Mouse (Mus musculus) embryonic fibroblast, embryonic 13.5 days (primary cell): ENCODE results near the gene Emilin3. TPM values are rescaled to one million over a fixed set of nuclear protein-coding genes. Genes with fewer than 3 reads are reported as not detected.

ENCODE experiments used
- H3K27ac ChIP-seq: 2 replicates; pipeline ENCODE4 v1.5.1; 2012; ENCODE audit warnings: low read length, control low read depth, inconsistent platforms; ENCODE audit not compliant: insufficient read depth
- H3K4me1 ChIP-seq: 2 replicates; pipeline ENCODE4 v1.6.1; 2011; ENCODE audit warnings: low read length; ENCODE audit not compliant: control insufficient read depth, insufficient read depth
- H3K4me3 ChIP-seq: 2 replicates; pipeline ENCODE4 v1.5.1; 2011; ENCODE audit warnings: mild to moderate bottlenecking, control low read depth, low read length; ENCODE audit not compliant: insufficient read depth
- CTCF ChIP-seq: IDR thresholded peaks from 2 replicates; pipeline ENCODE4 v1.5.1; 2011; ENCODE audit warnings: mild to moderate bottlenecking, control low read depth, low read length, moderate library complexity, borderline replicate concordance; ENCODE audit not compliant: insufficient read depth
- POLR2A ChIP-seq: IDR thresholded peaks from 2 replicates; pipeline ENCODE4 v1.6.1; 2011; ENCODE audit warnings: low read depth, mild to moderate bottlenecking, control low read depth, low read length, moderate library complexity
- polyA plus RNA-seq: library from polyadenylated mRNA; stranded (reverse); fragments of >200 nt; gene quantifications from 2 replicates; pipeline ENCODE4 v1.2.4, GENCODE M21; 2011; ENCODE audit warnings: low read depth; ENCODE audit not compliant: missing spikeins, insufficient read length

Emilin3 gene
- polyA plus RNA-seq, 1 experiment: 0.19 TPM

DNA sequence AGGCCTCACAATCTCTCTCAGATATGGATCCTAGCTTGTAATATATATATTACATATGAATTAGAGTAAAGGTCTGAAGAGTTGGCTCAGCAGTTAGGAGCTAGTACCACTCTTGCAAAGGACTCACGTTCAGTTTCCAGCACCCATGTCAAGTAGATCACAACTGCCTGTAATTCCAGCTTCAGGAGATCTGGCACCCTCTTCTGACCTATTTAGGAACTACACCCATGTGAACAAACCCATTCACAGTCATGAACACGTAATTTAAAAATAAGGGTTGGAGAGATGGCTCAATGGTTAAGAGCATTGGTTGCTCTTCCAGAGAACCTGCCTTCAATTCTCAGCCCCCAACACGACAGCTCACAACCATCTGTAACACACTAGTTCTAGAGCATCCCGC lies 36.0 kb downstream of the Emilin3 start:
- TF ChIP-seq POLR2A: no peak
- no peak for TF ChIP-seq CTCF
- Histone ChIP-seq H3K4me1 (peaks cover 8% of the 10 kb centered on the region; the same call in 1 of the 2 replicates), H3K4me3 (no peak overlapping the region), H3K27ac (no peak overlapping the region)

DNA sequence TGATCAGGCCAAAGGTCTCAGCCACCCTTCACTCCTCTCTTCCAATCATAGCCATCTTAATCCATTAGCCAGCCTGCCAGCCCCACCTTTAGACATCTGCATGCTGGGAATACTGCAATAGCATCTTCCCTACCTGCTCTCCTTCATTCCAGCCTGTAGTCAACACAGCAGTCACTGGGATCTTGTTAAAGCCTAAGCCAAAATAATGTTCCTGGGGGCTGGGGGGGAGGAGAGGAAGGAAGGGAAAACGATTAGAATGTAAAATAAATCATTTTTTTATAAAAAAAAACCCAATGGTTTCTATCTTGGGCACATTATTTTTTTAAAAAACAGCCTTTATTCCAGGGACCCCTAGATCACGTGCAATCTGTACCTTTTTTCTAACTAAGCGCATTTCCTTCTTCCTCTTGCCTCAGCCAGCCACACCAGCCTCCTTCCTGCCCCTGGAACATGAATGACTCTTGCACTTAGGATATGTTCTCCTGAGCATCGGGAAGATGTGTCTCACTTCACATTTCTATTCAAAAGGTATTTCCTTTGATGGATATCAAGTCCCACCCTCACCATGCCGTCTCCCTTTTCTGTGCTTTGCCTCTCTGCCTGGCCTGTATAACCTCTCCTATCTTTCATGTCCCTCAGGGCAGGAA lies 37.8 kb downstream of the Emilin3 start:
- Histone ChIP-seq H3K27ac (no peak overlapping the region), H3K4me3 (no peak overlapping the region), H3K4me1 (no peaks in the 10 kb centered on the region)
- TF ChIP-seq POLR2A (no peak), CTCF (no peak)

DNA sequence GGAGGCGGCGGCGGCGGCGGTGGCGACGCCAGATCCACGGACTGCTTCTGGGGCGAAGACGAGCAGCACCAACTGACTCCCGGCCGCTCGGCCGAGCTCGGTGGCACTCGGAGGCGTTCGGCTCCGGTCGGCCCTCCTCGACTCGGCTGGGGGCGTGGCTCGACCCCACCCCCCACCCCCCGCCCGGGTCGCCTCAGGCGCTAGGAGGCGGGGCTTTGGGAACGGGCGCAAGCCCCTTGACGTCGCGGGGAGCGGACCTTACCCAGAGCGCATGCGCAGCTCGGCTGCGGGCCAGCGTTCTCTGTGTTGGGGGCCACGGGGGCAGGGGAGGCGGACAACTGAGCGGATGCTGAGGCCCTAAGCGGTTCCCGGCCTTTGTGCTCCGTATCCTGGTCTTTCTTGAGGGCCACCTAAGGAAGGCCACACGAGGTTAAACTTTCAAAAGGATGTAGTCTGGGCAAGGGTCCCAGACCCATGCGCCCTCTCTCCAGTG lies 39.2 kb downstream of the Emilin3 start, which contains the start of gene Zhx3:
TSS of gene Zhx3 (minus strand) at position 109 of the 493 bp plus-strand sequence.
- peak within 1 kb of the TSS; percentile 83 for H3K27ac ChIP-seq
- H3K4me3 ChIP-seq: peak within 1 kb of the TSS; percentile 77
- H3K4me1 ChIP-seq: no peaks in the 10 kb centered on the region
- peak; percentile 93 for TF ChIP-seq POLR2A
- TF ChIP-seq CTCF: no peak

DNA sequence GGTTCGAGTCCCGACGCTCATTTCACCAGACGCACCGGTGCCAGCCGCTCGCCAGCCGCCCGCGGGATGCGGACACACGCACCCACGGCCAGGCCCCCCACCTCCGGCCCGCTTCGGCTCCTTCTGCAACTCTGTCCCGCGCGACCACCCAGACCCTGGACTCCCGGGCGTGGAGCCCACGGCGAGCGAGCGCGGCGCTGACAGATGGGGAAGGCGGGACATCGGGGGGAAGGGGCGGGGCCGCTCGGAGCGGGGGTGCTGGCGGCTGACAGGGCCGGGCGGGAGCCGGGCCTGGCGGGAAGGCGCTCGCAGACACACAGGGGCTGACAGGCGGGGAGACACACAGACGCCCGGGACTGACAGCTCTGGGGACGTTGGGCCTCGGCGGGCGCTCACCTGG lies 39.7 kb downstream of the Emilin3 start:
- Histone ChIP-seq H3K27ac (peak overlapping the region; percentile 83), H3K4me3 (peak overlapping the region; percentile 77), H3K4me1 (no peaks in the 10 kb centered on the region)
- TF ChIP-seq POLR2A: no peak; the same call in 1 of the 2 replicates
- no peak for TF ChIP-seq CTCF

DNA sequence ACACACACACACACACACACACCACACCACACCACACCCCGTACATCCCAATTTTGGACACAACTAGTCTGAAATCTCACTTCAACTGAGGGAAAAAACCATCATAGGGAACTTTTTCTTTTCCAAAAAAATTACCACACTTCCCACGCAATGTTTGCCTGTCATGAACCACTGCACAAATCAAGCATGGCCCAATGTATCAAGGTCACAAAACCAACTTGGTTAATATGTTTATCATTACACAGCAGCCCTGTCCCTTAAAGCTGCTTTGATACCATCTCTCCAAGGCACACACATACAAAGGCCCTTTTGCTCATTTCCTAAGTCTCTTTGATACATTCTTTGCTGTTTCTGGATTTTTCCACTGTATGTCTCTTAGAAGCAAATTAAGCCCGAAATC lies 40.8 kb downstream of the Emilin3 start:
- H3K4me1 ChIP-seq: no peaks in the 10 kb centered on the region
- 0 out of 2 replicates have a peak overlapping the region, but pooled peaks have one; percentile 2 for H3K4me3 ChIP-seq
- TF ChIP-seq CTCF (no peak), POLR2A (no peak)
- H3K27ac ChIP-seq: no peak overlapping the region

DNA sequence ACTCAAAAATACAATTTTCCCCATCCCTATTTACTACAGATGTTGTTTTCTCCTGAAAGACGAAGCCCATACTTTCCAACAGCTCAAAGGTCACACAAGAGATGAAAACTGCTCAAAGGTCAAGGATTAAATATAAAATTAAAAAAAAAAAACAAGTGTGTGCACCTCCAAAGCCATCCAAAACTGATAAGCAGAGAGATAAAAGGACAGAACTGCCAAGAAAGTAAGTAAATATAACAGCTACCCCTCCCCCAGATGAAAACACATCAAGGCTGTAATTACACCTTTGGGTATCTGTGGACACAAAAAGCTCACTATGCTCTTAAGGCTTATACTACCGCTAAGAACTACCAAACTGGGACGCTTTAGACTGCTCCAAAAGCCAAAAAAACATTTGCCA lies 42.7 kb downstream of the Emilin3 start:
- TF ChIP-seq POLR2A (no peak), CTCF (no peak)
- Histone ChIP-seq H3K4me1 (no peaks in the 10 kb centered on the region), H3K4me3 (no peak overlapping the region), H3K27ac (no peak overlapping the region)

DNA sequence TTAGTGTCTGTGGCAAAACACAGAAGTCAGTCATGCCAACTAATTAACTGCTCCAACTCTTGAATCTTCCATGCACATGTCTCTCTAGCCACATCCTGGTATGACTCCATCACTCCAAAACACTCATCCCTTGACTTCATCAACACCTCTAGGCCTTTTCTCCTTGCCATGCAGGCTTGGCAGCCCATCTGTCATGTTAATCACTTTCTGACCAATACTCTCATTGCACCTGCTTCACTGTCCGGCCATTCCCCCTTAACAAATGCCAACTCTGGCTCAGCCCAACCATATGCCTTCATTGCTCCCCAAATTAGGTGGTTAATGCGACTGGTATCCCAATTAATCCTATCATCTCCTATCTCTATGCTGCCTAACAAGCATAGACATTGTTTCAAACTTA lies 46.9 kb downstream of the Emilin3 start:
- peaks cover 4% of the 10 kb centered on the region; the same call in 1 of the 2 replicates for H3K4me1 ChIP-seq
- TF ChIP-seq CTCF: no peak
- TF ChIP-seq POLR2A: no peak
- no peak overlapping the region for H3K27ac ChIP-seq
- H3K4me3 ChIP-seq: no peak overlapping the region

DNA sequence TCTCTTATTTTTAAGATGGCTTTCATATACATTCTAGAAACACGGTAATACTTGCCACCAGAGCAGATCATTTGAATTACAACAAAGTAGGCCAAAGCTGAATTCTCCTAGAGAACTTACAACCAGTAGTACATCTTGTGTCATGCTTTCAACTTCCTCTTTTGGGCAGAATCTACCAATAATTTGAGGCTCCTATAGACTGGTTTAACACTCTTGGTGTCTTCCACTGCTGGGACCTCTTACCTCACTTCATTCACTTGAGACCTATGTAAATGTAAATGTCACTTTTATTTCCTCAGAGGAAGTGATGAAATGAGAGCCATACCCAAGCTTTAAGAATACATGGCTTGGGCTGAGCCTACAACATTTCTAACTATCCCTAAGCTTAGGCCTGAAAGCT lies 48.0 kb downstream of the Emilin3 start:
- Histone ChIP-seq H3K4me3 (no peak overlapping the region), H3K4me1 (peaks cover 4% of the 10 kb centered on the region; the same call in 1 of the 2 replicates), H3K27ac (no peak overlapping the region)
- no peak for TF ChIP-seq CTCF
- TF ChIP-seq POLR2A: no peak

DNA sequence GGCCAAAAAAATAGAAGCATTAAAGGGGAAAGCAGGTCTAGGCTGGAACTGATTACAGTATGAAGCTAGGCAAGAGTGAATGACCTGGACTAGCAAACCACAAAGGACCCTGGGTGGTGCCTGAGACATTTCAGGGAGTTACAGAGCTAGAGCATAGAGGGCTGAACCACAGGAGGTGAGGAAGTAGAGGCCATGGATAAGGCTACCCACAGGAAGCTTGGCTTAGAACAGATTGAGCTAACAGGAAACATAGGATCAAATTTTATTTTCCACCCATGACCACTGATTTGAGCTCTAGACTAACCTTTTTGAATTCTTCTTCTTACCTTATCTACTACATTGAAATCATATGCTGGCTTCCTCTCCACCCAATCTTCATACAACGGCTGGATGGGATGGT lies 51.8 kb downstream of the Emilin3 start:
- H3K27ac ChIP-seq: no peak overlapping the region
- peaks cover 4% of the 10 kb centered on the region; the same call in 1 of the 2 replicates for H3K4me1 ChIP-seq
- no peak overlapping the region for H3K4me3 ChIP-seq
- TF ChIP-seq POLR2A (no peak), CTCF (no peak)

Other genes starting within 250 kb of the Emilin3 start
- 55.6 and 59.7 TPM in 2 replicates for gene Plcg1, start 181.0 kb downstream of the Emilin3 start, polyA plus RNA-seq
- gene Zhx3, start 39.3 kb downstream of the Emilin3 start, polyA plus RNA-seq: 11.7 and 14.1 TPM in 2 replicates
- 3.1 and 4.8 TPM in 2 replicates for gene Lpin3, start 31.7 kb downstream of the Emilin3 start, polyA plus RNA-seq
- gene Chd6, start 196.7 kb upstream of the Emilin3 start, polyA plus RNA-seq: 28.9 and 40.2 TPM in 2 replicates